Mouse (Mus musculus) cortical plate, adult 2 months (tissue): ENCODE measurements around the gene Rhebl1.

Experiments used
- CTCF ChIP-seq: fragments of 200-500 bp; IDR thresholded peaks from 2 replicates; pipeline ENCODE4 v1.5.1; 2011; ENCODE audit warnings: mild to moderate bottlenecking, control low read depth, low read length; ENCODE audit not compliant: insufficient read depth; ENCODE audit errors: extremely low read depth
- POLR2A ChIP-seq: fragments of 200-500 bp; IDR thresholded peaks from 2 replicates; pipeline ENCODE4 v1.6.1; 2011; ENCODE audit warnings: mild to moderate bottlenecking, low read length, control low read depth; ENCODE audit not compliant: insufficient read depth; ENCODE audit errors: extremely low read depth

DNA sequence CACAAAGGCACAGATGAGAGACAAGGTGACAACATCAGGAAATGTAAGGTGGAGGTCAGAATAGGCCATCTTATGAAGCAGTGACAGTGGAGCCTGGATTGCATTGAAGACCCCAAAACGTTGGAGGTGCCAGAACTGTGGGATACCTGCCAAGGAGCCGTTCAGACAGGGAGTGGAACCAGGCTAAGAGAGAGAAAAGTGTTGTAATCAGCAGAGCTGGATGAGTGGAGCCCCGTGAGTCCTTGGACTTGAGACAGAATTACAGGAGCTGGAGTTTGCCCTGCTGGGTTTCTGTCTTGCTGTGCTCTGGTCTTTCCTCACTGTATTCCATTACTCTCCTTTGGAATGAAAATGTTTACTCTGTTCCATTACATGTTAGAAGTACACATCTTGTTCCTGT, 28.2 kb upstream of the Rhebl1 start:
- no peak for TF ChIP-seq CTCF
- TF ChIP-seq POLR2A, result no peak
